Mouse (Mus musculus): ENCODE measurements around the gene Wdr31. TPM values are rescaled to one million over a fixed set of nuclear protein-coding genes. Genes with fewer than 3 reads are reported as not detected.

Gene Wdr31
- polyA plus RNA-seq, 1 experiment = 14.8 TPM

GRCm38 (mm10) chr4:62475131-62475530, 4.4 kb upstream of the Wdr31 start:
- H3K9me3 ChIP-seq (replicated peaks; ENCODE audit: control insufficient read depth, insufficient read depth, low read length, poor library complexity, severe bottlenecking) = no peaks in the 10 kb centered on the region
- no peak overlapping the region for H3K27ac ChIP-seq (ENCODE audit: insufficient read depth, low read length)
- no peaks in the 10 kb centered on the region for H3K36me3 ChIP-seq (ENCODE audit: control insufficient read depth, insufficient read depth, low read length, poor library complexity, severe bottlenecking)
- no peak overlapping the region for H3K9ac ChIP-seq (ENCODE audit: low read depth, poor library complexity, severe bottlenecking)
- H3K27me3 ChIP-seq (ENCODE audit: control insufficient read depth, insufficient read depth, low read length, poor library complexity, severe bottlenecking) = peaks cover 1% of the 10 kb centered on the region; the same call in 1 of the 2 replicates
- H3K4me1 ChIP-seq (ENCODE audit: control insufficient read depth, insufficient read depth, low read length) = no peaks in the 10 kb centered on the region
- no peak overlapping the region for H3K4me3 ChIP-seq (ENCODE audit: low read depth, low read length)
- TF ChIP-seq POLR2A (IDR thresholded peaks at IDR 0.05; ENCODE audit: insufficient read depth, low read length) (no peak), CTCF (IDR thresholded peaks at IDR 0.05; ENCODE audit: low read depth, low read length) (no peak), EP300 (IDR thresholded peaks at IDR 0.05; ENCODE audit: insufficient read depth, low read depth, low read length) (no peak)

GRCm38 (mm10) chr4:62472071-62472470, 1.4 kb upstream of the Wdr31 start:
- H3K4me1 ChIP-seq (ENCODE audit: control insufficient read depth, insufficient read depth, low read length) = no peaks in the 10 kb centered on the region
- no peak overlapping the region for H3K9ac ChIP-seq (ENCODE audit: low read depth, poor library complexity, severe bottlenecking)
- H3K27ac ChIP-seq (ENCODE audit: insufficient read depth, low read length) = no peak overlapping the region
- H3K4me3 ChIP-seq (ENCODE audit: low read depth, low read length) = no peak overlapping the region
- peaks cover 1% of the 10 kb centered on the region; the same call in 1 of the 2 replicates for H3K27me3 ChIP-seq (ENCODE audit: control insufficient read depth, insufficient read depth, low read length, poor library complexity, severe bottlenecking)
- TF ChIP-seq EP300 (IDR thresholded peaks at IDR 0.05; ENCODE audit: insufficient read depth, low read depth, low read length) = no peak
- no peak for TF ChIP-seq POLR2A (IDR thresholded peaks at IDR 0.05; ENCODE audit: insufficient read depth, low read length)
- TF ChIP-seq CTCF (IDR thresholded peaks at IDR 0.05; ENCODE audit: low read depth, low read length) = no peak
- H3K9me3 ChIP-seq (replicated peaks; ENCODE audit: control insufficient read depth, insufficient read depth, low read length, poor library complexity, severe bottlenecking) = no peaks in the 10 kb centered on the region
- no peaks in the 10 kb centered on the region for H3K36me3 ChIP-seq (ENCODE audit: control insufficient read depth, insufficient read depth, low read length, poor library complexity, severe bottlenecking)

GRCm38 (mm10) chr4:62468158-62468557, 2.5 kb downstream of the Wdr31 start:
- no peaks in the 10 kb centered on the region for H3K4me1 ChIP-seq (ENCODE audit: control insufficient read depth, insufficient read depth, low read length)
- H3K36me3 ChIP-seq (ENCODE audit: control insufficient read depth, insufficient read depth, low read length, poor library complexity, severe bottlenecking) = peaks cover 2% of the 10 kb centered on the region; the same call in 1 of the 2 replicates
- no peak overlapping the region for H3K9ac ChIP-seq (ENCODE audit: low read depth, poor library complexity, severe bottlenecking)
- no peak overlapping the region for H3K27ac ChIP-seq (ENCODE audit: insufficient read depth, low read length)
- TF ChIP-seq POLR2A (IDR thresholded peaks at IDR 0.05; ENCODE audit: insufficient read depth, low read length) (no peak), EP300 (IDR thresholded peaks at IDR 0.05; ENCODE audit: insufficient read depth, low read depth, low read length) (no peak), CTCF (IDR thresholded peaks at IDR 0.05; ENCODE audit: low read depth, low read length) (no peak)
- no peaks in the 10 kb centered on the region for H3K27me3 ChIP-seq (ENCODE audit: control insufficient read depth, insufficient read depth, low read length, poor library complexity, severe bottlenecking)
- no peaks in the 10 kb centered on the region for H3K9me3 ChIP-seq (replicated peaks; ENCODE audit: control insufficient read depth, insufficient read depth, low read length, poor library complexity, severe bottlenecking)
- H3K4me3 ChIP-seq (ENCODE audit: low read depth, low read length) = no peak overlapping the region

- TF ChIP-seq POLR2A (IDR thresholded peaks at IDR 0.05; ENCODE audit: insufficient read depth, low read length) = no peak
- no peak for TF ChIP-seq EP300 (IDR thresholded peaks at IDR 0.05; ENCODE audit: insufficient read depth, low read depth, low read length)
- no peak for TF ChIP-seq CTCF (IDR thresholded peaks at IDR 0.05; ENCODE audit: low read depth, low read length)
- no peak overlapping the region for H3K27ac ChIP-seq (ENCODE audit: insufficient read depth, low read length)
- no peaks in the 10 kb centered on the region for H3K9me3 ChIP-seq (replicated peaks; ENCODE audit: control insufficient read depth, insufficient read depth, low read length, poor library complexity, severe bottlenecking)
- H3K9ac ChIP-seq (ENCODE audit: low read depth, poor library complexity, severe bottlenecking) = no peak overlapping the region
- peaks cover 7% of the 10 kb centered on the region; the same call in 1 of the 2 replicates for H3K36me3 ChIP-seq (ENCODE audit: control insufficient read depth, insufficient read depth, low read length, poor library complexity, severe bottlenecking)
- no peaks in the 10 kb centered on the region for H3K4me1 ChIP-seq (ENCODE audit: control insufficient read depth, insufficient read depth, low read length)
- H3K4me3 ChIP-seq (ENCODE audit: low read depth, low read length) = no peak overlapping the region
- no peaks in the 10 kb centered on the region for H3K27me3 ChIP-seq (ENCODE audit: control insufficient read depth, insufficient read depth, low read length, poor library complexity, severe bottlenecking)
Measured at GRCm38 (mm10) chr4:62463124-62463523, 7.6 kb downstream of the Wdr31 start.

- Histone ChIP-seq H3K4me1 (ENCODE audit: control insufficient read depth, insufficient read depth, low read length) (no peaks in the 10 kb centered on the region), H3K36me3 (ENCODE audit: control insufficient read depth, insufficient read depth, low read length, poor library complexity, severe bottlenecking) (peaks cover 7% of the 10 kb centered on the region; the same call in 1 of the 2 replicates), H3K9me3 (replicated peaks; ENCODE audit: control insufficient read depth, insufficient read depth, low read length, poor library complexity, severe bottlenecking) (no peaks in the 10 kb centered on the region), H3K27ac (ENCODE audit: insufficient read depth, low read length) (no peak overlapping the region), H3K4me3 (ENCODE audit: low read depth, low read length) (no peak overlapping the region), H3K27me3 (ENCODE audit: control insufficient read depth, insufficient read depth, low read length, poor library complexity, severe bottlenecking) (no peaks in the 10 kb centered on the region), H3K9ac (ENCODE audit: low read depth, poor library complexity, severe bottlenecking) (no peak overlapping the region)
- TF ChIP-seq POLR2A (IDR thresholded peaks at IDR 0.05; ENCODE audit: insufficient read depth, low read length) = no peak
- TF ChIP-seq CTCF (IDR thresholded peaks at IDR 0.05; ENCODE audit: low read depth, low read length) = no peak
- TF ChIP-seq EP300 (IDR thresholded peaks at IDR 0.05; ENCODE audit: insufficient read depth, low read depth, low read length) = no peak
Measured at GRCm38 (mm10) chr4:62460348-62460747, 10.3 kb downstream of the Wdr31 start.

- H3K4me3 ChIP-seq (ENCODE audit: low read depth, low read length) = no peak overlapping the region
- H3K9me3 ChIP-seq (replicated peaks; ENCODE audit: control insufficient read depth, insufficient read depth, low read length, poor library complexity, severe bottlenecking) = no peaks in the 10 kb centered on the region
- H3K9ac ChIP-seq (ENCODE audit: low read depth, poor library complexity, severe bottlenecking) = no peak overlapping the region
- no peaks in the 10 kb centered on the region for H3K27me3 ChIP-seq (ENCODE audit: control insufficient read depth, insufficient read depth, low read length, poor library complexity, severe bottlenecking)
- H3K27ac ChIP-seq (ENCODE audit: insufficient read depth, low read length) = no peak overlapping the region
- TF ChIP-seq POLR2A (IDR thresholded peaks at IDR 0.05; ENCODE audit: insufficient read depth, low read length) (no peak), CTCF (IDR thresholded peaks at IDR 0.05; ENCODE audit: low read depth, low read length) (no peak), EP300 (IDR thresholded peaks at IDR 0.05; ENCODE audit: insufficient read depth, low read depth, low read length) (no peak)
- peaks cover 2% of the 10 kb centered on the region for H3K4me1 ChIP-seq (ENCODE audit: control insufficient read depth, insufficient read depth, low read length)
- H3K36me3 ChIP-seq (ENCODE audit: control insufficient read depth, insufficient read depth, low read length, poor library complexity, severe bottlenecking) = peaks cover 7% of the 10 kb centered on the region; the same call in 1 of the 2 replicates
Measured at GRCm38 (mm10) chr4:62459081-62459480, 11.6 kb downstream of the Wdr31 start.

Data from ES-Bruce4 (cell line).